Mouse (Mus musculus) MN1 (cell line): Measurements from ENCODE around the gene Gm21964.
A peak's percentile ranks its signal among the peaks of the same experiment; 100 is the strongest.

Source experiments
- DNase-seq: peaks from one replicate; pipeline ENCODE4 v3.0.0-alpha.2; 2016; ENCODE audit warnings: low spot score

Gm21964 gene

DNA sequence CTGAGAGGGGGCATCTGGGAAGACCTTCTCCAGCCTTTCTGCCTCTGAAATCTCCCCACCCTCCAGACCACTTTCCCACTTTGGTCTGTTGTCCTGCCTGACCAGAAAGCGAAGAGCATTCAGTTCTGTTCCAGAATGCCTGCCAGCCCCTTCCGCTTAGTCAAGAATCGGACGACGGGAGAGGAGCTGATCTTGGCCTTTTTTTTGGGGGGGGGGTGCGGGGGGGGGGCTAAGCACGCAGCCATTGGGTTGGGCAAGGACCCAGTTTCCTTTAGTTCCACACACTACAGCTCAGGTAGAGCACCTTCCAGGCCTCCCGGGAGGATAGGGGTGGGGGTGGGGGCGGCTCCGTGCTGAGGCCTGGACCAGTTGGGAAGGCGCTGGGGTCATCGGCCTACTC lies at the start of gene Gm21964:
Gene Gm21964, plus strand, starts transcription at position 301 of the 400 bp plus-strand sequence.
- no peak for DNase-seq

DNA sequence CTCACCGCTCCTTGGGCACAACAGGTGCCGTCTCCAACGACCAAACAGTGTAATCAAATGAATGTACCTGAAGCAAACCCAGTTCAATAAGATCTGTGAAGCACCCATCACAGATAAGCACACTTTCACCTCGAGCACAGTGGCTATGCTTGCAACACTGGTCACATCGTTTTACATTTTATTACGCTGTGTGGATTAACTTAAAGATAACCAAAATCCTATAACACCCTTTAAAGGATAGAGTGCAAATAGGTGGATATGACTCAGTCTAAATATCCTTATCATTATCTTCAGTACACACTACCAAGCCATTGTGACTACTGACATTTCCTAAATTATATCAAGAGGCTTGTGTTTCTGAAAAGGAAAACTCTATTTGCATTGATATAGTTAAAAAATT lies 49.8 kb upstream of the Gm21964 start:
- no peak for DNase-seq

DNA sequence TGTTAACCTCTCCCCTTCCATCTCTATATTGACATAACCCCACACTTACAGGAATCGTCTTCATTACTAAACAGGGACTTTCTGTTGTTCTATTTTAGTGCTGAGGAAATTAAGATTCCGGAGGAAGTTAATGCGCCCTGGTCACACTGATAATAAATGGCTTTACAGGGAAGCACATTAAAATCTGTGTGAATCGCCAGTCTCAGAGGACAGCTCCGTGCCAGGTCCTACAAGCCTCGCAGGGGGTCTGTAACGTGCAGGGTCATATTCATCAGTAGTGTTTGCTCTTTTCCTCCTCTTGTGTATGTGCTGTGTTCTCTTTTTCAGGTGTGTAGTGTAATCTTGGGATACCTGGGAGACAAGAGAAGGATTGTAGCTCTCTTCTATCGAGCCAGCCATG lies 42.8 kb upstream of the Gm21964 start:
- no peak for DNase-seq

DNA sequence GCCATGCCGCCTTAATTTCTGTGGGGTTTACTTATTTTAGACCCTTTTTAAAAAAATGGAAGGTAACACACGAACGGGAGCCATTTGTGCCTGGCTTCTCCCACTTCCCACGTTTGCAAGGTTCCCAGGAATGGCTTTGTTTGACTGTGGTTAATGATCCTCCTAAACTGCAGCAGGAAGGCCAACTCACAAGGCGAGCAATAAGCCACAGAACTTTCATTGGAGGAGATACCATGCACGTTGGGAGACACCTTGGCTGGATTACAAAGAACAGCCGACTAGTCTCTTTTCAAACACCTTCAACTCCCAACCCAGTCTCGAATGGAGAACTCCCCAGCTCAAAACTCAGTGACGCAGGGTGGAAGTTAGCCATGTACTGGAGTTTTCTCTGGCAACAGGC lies 36.8 kb upstream of the Gm21964 start:
- DNase-seq: no peak

DNA sequence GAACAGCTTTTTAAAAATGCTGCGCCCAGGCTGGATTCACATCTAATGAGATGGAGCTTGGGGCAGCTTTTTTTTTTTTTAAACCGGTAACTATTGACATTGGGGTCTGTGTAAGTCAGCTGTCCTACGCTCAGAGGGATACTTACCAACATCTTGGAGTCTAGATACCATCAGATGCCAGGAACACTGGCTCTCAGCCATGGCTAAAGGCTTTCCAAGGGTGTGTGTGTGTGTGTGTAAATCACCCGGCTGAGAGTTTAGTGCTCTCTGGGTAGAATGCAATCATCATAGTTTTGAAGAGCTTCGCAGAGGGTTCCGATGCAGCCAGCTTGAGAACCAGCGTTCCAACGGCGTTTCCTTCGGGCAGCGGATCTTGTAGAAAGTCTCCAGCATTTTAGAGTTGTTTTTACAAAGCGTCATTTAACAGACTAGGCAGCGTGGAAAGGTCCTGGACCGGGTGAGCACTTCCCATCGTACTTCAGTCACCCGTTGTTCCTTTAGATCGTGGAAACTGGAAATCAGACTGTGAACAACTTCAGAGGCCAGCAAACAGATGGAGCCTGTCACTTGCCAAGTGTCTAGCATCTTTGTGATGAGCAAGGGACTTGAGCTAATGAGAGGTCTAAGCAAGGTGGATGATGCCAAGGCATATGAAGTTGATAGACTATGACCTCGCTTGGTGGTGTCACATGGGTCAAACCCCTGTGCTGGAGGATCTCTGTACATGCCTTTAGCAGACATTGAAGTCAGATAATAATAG lies 36.2 kb upstream of the Gm21964 start:
- no peak for DNase-seq

DNA sequence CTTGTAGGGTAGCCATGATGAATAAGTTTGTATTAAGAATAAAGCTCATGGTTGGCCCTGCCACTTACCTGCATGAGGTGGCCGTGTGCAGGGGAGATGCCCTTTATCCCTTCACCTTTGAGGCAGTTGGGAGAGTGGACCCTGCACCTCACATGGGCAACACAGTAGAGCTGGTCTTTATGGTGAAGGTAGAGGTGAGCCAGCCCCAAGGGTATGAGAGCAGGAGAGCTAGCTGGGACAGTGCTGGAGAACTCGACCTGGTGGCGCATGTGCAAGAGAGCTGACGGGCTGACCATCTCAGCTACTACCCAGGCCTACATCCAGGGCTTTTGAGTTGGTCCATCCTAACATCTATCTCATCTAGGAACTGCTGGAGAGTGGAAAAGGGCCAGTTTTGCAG lies 35.3 kb upstream of the Gm21964 start:
- no peak for DNase-seq

DNA sequence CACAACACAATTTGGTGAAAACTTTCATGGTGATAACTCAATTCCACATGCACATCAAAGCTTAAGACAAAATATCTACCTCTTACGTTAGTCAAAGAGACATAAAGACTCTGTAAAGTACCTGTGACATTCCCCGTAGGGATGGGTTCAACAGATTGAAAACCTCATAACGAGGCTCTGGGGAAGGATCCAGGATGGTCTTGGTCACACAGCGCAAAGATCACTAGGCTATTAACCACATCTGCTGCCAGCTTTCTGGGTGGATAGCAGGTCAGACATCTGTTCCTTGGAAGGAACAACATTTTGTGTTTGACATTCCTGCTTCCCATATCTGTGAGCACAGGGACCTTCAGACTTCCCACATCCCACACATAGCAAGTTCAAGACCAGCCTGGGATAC lies 31.3 kb upstream of the Gm21964 start:
- no peak for DNase-seq

DNA sequence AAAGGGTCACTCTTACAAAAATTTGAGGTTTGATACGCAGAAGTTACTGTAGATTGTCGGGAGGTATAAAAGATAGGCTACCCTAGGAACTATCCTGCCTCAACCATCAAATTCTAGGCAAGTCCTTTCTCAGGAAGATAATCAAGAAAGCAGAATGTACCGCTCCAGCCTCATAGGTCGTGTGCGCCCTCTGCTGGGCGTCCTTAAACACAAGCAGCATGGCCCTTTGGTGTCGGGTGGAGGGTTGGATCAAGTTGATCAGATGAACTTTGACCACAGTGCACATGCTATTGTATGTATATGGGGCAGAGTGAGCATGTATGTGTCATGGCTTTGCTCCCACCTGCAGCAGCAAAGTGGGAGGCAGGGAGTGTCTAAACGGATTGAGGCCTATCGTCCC lies 29.4 kb upstream of the Gm21964 start:
- DNase-seq: peak; percentile 66

DNA sequence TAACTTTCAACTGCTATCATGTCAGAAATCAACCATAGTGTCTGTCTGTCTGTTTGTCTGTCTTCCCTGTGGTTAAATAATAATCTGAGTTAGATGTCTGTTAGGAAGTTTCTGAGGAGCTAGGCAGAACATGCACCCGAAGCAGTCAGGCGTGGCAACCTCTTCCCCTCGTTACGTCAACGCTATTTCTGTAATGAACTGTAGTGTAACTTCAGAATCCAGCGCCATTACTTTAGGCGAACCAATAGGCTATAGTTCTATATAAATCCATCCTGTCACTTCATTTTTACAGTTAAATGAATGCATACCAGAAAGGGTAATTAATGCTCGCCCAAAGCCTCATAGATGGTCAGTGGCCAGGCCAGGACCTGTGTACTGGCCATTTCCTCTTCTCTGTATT lies 26.5 kb upstream of the Gm21964 start:
- no peak for DNase-seq

DNA sequence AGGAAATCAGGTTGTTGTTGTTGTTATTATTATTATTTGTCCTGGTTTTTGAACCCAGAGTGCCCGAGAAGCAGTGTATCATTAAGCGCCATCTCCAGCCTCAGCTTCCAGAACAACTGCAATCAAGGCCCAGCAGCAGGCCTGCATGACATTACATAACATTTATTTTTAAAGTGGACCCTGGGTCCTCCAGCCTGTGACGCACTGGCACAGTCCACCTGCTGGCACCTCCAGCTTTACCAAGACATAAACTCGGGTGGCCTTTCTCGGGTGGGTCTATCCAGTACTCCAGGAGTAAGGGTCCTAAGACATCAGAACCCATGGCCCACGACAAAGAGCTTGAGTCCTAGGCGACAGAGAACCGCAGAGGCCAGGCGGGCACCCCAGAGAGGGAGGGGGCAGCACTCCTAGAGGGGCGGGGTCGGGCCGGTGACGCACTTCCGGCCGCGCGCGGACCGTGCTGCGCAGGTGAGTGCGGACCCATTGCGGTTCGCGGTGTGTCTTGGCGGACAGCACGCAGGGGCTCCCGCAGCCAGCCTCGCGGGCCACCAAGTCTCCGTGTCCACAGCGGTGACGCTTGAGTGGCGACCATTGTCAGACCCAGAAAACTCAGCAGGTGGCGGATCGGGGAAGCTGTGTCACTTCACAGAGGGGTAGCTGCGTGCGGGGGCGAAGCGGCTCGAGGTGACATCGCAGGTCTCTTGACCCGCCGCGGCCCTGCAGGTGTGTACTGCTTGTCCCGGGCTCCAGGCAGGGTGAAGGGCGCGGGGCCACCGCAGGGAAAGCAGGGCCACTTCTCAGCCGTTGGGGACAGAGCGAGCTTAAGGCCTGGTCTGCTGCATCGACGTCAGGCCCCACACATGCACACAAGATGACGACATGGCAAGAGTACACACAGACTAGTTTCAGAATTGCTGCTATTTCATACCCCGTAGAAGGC lies 21.5 kb upstream of the Gm21964 start, which contains the start of gene Zfp612:
Gene Zfp612, plus strand, starts transcription at position 465 of the 940 bp plus-strand sequence.
- no peak for DNase-seq

DNA sequence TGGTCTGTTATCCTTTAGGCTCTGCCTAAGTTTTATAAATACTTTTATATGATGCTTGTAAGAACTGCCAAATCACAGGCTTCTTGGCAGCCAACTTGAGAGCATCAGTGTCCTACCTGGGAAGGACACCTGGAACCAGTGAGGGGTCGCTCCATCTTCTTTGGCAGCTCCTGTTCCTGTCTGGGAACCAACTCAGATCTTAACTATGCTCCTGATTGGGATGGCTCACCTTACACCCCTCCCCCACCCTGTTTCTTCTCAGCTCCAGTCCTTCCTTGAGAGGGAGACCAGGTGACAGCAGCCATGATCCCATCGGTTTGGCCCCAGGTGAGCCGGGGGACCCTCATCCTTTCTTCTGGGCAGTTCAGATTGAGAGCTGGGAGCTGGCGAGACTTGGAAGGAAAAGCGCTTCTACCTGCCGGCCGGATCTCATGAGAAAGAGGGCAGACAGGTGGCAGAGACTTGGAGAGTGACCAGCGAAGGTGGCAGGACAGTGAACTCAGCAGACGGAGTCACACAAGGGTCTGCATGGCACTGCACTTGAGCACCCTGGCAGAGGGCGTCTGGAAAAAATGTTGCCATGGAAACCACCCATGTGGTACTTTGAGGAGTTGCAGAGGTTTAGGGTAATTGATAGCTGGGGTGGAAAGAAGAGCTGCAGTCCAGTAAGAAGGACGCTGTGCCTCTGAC lies 18.4 kb upstream of the Gm21964 start:
- DNase-seq: peak; percentile 12

DNA sequence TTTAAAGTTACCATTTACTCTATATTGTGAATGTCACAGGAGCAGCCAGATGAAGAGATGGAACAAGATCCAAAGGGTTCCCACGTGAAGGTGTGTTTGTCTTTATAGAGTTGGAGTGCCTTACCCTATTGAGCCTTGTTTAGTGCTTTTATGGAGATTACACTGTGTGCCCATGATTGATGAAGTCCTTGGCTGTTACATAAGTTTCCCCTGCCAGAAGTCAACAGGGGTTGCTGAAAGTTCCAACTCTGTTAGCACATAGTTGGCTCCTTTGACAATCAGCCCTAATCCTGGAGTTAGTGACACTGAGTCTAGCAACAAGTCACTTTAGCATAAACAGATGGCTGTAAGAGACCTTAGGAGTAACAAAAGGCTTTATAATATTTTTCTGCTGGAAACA lies 9.1 kb upstream of the Gm21964 start:
- no peak for DNase-seq

DNA sequence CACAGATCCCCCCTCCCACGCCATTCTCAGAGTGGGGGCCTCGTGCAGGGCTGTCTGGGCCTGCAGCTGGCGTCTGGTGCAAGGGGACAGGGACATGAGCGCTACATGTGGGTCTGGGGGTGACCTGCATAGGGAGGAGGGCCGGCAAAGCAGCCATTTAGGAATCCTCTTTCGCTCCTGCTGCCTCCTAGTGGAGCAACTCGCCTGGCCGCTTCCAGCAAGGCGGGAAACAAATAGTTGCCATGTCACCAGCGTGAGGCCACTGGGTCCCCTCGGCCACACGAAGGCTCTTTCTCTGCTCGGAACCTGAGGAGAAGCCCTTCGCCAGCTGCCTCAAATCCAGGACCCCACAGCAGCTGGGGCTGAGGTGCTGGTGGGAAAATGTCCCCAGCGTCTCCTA lies 669 bp downstream of the Gm21964 start:
- DNase-seq: no peak

DNA sequence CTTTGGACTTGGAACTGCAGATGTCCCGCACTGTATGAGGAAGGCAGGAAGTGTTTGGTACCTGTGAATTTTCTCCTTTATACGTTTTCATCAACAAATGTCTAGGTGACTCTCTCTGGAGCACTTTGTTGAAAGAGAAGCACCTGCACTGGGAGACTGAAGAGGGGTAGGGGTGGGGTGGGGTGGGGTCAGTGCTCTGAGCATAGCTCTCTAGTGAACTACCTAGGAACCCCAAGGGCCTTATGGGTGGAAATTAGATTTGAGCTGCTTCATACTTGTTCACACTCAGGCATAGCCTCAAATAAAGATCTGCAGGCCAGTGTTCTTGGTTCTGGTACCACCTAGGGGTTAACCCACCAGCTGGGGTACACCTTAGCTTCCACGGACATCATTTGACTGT lies 1.6 kb downstream of the Gm21964 start, which contains the start of gene Gm17720:
Gene Gm17720, minus strand, starts transcription at position 101 of the 400 bp plus-strand sequence.
- DNase-seq: no peak

DNA sequence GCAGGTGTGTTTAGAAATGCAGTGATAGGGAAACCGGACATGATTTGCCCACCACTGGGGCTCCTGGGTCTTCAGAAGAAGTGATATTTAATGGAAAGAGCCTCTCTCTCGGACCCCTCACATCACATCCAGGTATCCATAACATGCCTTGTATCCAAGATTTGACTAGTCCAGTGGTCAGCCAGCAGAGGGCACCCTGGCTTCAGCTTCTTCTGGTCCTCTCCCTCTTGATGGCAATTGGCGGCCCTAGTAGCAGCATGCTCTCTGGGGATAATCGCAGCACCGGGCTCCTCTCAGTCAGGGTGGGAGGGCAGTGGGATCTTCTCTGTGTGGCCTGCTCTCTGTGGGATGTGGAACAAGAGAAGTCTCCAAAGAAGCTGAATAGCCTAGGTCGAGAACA lies 18.7 kb downstream of the Gm21964 start:
- DNase-seq: no peak

DNA sequence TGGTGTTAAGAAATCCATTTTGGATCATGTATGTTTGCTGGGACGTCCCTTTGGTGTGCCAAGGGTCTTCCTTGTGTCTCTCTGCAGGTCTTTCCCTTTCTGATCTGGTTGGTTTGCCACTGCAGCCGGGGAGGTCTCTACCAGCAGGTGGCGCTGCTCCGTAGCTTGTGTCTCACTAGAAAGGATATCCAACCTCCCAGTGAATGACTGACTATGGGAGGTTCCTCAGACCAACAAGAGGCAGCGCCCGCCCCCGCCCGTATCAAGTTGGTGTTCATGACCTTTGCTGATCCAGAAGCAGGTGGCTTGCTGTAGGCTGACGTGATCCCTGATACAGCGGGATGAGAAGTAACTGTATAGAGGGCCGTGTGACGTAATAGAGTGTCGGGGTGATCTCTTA lies 29.5 kb downstream of the Gm21964 start:
- peak; percentile 58 for DNase-seq

DNA sequence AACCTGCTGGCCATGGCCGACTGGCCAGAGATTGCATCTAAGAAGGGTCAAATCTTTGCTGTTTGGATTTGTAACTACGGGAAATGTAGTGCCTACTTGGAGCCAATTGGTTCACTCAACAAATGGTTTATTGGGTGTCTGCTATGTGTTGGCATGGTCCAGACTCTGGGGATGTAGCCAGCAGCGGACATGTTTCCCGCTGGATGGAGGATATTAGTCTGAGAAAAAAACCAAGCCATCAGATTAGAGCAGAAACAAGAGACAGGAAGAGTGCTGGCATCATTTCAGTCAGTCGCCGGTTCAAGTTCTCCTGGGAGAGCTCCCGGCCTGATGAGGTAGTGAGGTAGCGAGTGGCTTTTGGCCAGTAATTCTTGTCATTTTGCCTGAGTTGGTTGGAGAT lies 33.2 kb downstream of the Gm21964 start:
- no peak for DNase-seq

DNA sequence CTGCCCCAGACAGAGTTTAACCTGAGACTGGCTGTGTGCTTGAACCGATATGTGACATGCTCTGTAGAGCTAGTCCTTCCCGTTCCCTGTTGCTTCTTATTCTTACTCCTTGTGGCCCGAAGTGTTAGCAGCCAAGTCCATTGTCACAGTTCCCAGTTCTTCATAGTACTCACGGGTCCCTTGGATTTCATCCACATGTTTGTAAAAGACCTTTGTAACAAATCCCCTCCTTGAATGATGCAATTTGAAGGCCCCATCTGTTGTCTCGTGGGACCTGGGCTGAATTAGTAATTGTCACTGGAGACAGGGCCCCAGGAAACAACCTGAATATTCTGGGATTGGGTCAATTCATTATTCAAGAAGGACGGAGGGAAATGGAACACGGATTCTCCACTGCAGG lies 34.5 kb downstream of the Gm21964 start:
- DNase-seq: no peak

DNA sequence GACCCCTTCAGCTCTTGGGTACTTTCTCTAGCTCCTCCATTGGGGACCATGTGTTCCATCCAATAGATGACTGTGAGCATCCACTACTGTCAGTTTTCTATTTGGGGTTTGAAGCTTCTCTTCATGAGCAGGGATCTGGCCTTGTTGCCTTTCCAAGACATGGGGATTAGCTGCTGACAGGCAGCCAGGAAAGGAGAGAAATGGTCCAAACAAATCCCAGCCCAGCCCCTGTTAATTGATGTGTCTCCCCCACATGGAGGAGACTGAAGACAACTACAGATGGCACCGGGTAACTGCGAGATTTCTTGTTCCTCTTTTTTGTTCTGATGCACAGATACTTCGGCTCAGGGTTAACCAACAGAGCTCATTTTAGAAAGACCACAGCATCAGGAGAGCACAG lies 39.1 kb downstream of the Gm21964 start:
- no peak for DNase-seq

DNA sequence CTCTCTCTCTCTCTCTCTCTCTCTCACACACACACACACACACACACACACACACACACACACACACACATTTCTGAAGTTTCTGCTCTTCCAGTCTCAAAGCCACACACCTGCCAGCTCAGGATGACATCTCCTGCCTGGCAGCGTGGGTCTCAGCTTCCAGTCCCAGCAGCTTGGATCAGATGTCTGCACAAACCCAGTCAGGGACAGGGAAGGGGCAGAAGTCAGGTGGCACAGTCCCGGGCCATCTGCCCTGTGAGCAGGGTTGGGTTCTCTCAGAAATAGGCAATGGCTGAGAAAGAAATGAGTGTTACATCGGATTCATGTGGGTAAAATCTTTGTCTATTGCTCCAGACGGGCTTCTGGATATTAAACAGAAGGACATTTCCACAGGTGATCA lies 39.8 kb downstream of the Gm21964 start:
- DNase-seq: no peak

DNA sequence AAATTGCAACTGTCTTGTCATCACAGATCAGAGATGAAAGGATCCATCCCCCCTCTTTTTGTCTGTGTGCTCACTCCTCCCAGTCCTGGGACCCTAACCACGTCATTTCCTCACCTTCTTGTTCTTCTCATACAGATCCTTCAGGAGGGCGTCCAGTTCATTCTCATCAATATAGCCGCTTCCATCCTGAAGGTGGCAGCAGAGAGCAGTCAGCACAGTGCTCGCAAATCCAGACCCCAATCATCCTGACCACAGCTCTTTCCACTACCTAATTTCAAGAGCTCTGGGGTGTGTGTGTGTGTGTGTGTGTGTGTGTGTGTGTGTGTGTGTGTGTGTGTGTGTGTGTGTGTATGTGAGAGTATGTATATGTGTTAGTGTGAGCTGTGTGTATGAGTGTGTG lies 44.5 kb downstream of the Gm21964 start:
- peak; percentile 67 for DNase-seq

DNA sequence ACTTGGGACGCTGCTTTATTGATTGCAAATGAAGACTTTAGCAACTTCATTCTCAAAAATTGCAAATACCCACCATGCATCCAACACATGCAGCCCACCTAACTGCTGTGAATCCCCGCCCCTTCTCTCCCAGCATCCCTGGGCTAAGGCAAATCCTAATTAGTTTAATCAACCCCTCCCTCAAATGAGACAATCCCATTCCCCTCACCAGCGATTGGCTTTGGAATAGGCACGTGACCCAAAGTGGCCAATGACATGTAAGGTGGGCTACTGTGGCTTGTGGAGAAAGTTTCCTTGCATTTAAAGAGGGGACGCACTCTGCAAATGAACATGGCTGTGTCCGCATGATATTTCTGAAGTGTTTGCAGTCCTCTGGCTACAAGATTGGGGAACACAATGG lies 51.9 kb downstream of the Gm21964 start:
- DNase-seq: no peak
